Comparison of ENCODE assay signal across 22 mouse cellular contexts in genomic region chr8:124836907-124837306, GRCm38 (mm10). TPM values are rescaled to one million over a fixed set of nuclear protein-coding genes. Genes with fewer than 3 reads are reported as not detected.
"Had no signal": no experiment of that assay in that cellular context is flagged by ENCODE, and none has a peak within 500 bp of the region (broad histone marks: within the 10 kb centered on the region; RNA-seq: fewer than 3 reads in every experiment).

No protein-coding gene starts in this region.

- H3K9me3 ChIP-seq: midbrain, embryonic 13.5 days; neural tube, embryonic 13.5 days; neural tube, embryonic 15.5 days; stomach, embryonic 15.5 days had no signal

- H3K4me2 ChIP-seq: lung, embryonic 14.5 days; midbrain, embryonic 11.5 days; midbrain, embryonic 13.5 days; neural tube, embryonic 13.5 days; neural tube, embryonic 15.5 days; stomach, embryonic 15.5 days had no signal

- H3K4me3 ChIP-seq: midbrain, embryonic 13.5 days; myocyte; neural tube, embryonic 13.5 days; neural tube, embryonic 15.5 days; stomach, embryonic 15.5 days had no signal

- H3K27me3 ChIP-seq: midbrain, embryonic 13.5 days; neural tube, embryonic 13.5 days; neural tube, embryonic 15.5 days; stomach, embryonic 15.5 days had no signal

- H3K27ac ChIP-seq: liver, embryonic 14.5 days; midbrain, embryonic 13.5 days; neural tube, embryonic 13.5 days; neural tube, embryonic 15.5 days; stomach, embryonic 15.5 days; stomach, postnatal 0 days had no signal

- ATAC-seq: midbrain, embryonic 13.5 days; midbrain, embryonic 16.5 days had no signal

- DNase-seq: lung, adult 18-20 months; lung, embryonic 14.5 days; lung, postnatal 14 days; lung, postnatal 36 days; retina, postnatal 1 day; right cerebral cortex, adult 18-20 months; right cerebral cortex, postnatal 25 days; right cerebral cortex, postnatal 4 days; spleen, adult 18-20 months; thymus, adult 2 months; thymus, postnatal 25 days; thymus, postnatal 4 days had no signal

- H3K9ac ChIP-seq: liver, embryonic 14.5 days; lung, embryonic 14.5 days; midbrain, embryonic 13.5 days; neural tube, embryonic 13.5 days; neural tube, embryonic 15.5 days; stomach, embryonic 15.5 days had no signal

RNA-seq across cellular contexts. Expression of gene Trim67, which starts 44.0 kb away (rescaled TPM):
- total RNA-seq: megakaryocyte-erythroid progenitor cell, adult 5-6 weeks had no signal
